In genomic region chr13:23506819-23507515, GRCm38 (mm10) we compare ENCODE assay signal across 12 mouse cellular contexts. TPM values are rescaled to one million over a fixed set of nuclear protein-coding genes. Genes with fewer than 3 reads are reported as not detected.
DNase-seq lines count a peak whose midpoint lies in the region; ATAC-seq and TF ChIP-seq lines count a peak whose summit lies in the region.
"Had no signal": no experiment of that assay in that cellular context is flagged by ENCODE, and none has a peak within 500 bp of the region (broad histone marks: within the 10 kb centered on the region; RNA-seq: fewer than 3 reads in every experiment).

No protein-coding gene starts in this region.

- H3K4me2 ChIP-seq in heart, embryonic 12.5 days, result peak overlapping the region; percentile 79
- peak overlapping the region; percentile 55; the same call in 1 of the 2 replicates for H3K4me2 ChIP-seq in embryonic facial prominence, embryonic 12.5 days (replicated peaks)
- H3K4me2 ChIP-seq in liver, embryonic 13.5 days, result peak overlapping the region; percentile 81

- no peak for DNase-seq in heart, adult 9 months (ENCODE audit: low spot score in 2 of 2)
- DNase-seq in liver, embryonic 13.5 days, result peak; percentile 71
- no peak for DNase-seq in Muller cell, postnatal 12 days (ENCODE audit: inconsistent ontology term)
- no peak for DNase-seq in layer of hippocampus, adult 18-20 months (ENCODE audit: low spot score in 2 of 2)
- DNase-seq in layer of hippocampus, postnatal 14 days (ENCODE audit: low spot score in 2 of 2), result no peak
- DNase-seq: cerebellum, adult 11 months had no signal

- no peaks in the 10 kb centered on the region for H3K9me3 ChIP-seq in heart, embryonic 12.5 days (replicated peaks)
- no peaks in the 10 kb centered on the region for H3K9me3 ChIP-seq in E14TG2a.4 (ENCODE audit: low read length)
- no peaks in the 10 kb centered on the region for H3K9me3 ChIP-seq in embryonic facial prominence, embryonic 12.5 days
- no peaks in the 10 kb centered on the region for H3K9me3 ChIP-seq in liver, embryonic 13.5 days (replicated peaks)

- peak overlapping the region; percentile 50 for H3K4me3 ChIP-seq in heart, embryonic 12.5 days
- peak overlapping the region; percentile 80 for H3K4me3 ChIP-seq in E14TG2a.4 (replicated peaks; ENCODE audit: low read length)
- peak overlapping the region; percentile 29; the same call in 1 of the 2 replicates for H3K4me3 ChIP-seq in embryonic facial prominence, embryonic 12.5 days
- peak overlapping the region; percentile 59 for H3K4me3 ChIP-seq in liver, embryonic 13.5 days (replicated peaks)

- TF ChIP-seq CTCF in E14TG2a.4 (conservative IDR thresholded peaks at IDR 0.05; ENCODE audit: low read length), result no peak

- WGBS in heart, embryonic 12.5 days, result 15% methylated on average over 14 of the region's 14 CpGs
- WGBS in embryonic facial prominence, embryonic 12.5 days, result 14% methylated on average over 14 of the region's 14 CpGs
- WGBS in liver, embryonic 13.5 days (ENCODE audit: insufficient replicate concordance), result 7% methylated on average over 14 of the region's 14 CpGs

- no peak overlapping the region for H3K27ac ChIP-seq in heart, embryonic 12.5 days (ENCODE audit: poor library complexity, severe bottlenecking)
- no peak overlapping the region for H3K27ac ChIP-seq in embryonic facial prominence, embryonic 12.5 days
- H3K27ac ChIP-seq in liver, embryonic 13.5 days, result peak overlapping the region; percentile 68

- no peak for ATAC-seq in heart, embryonic 12.5 days (ENCODE audit: insufficient number of reproducible peaks, low FRiP score)
- ATAC-seq in embryonic facial prominence, embryonic 12.5 days (ENCODE audit: insufficient number of reproducible peaks, insufficient read depth, low FRiP score, low TSS enrichment), result no peak
- peak; percentile 58 for ATAC-seq in liver, embryonic 13.5 days (ENCODE audit: low read depth)
- ATAC-seq: Patski had no signal

- H3K36me3 ChIP-seq in heart, embryonic 12.5 days, result no peaks in the 10 kb centered on the region
- H3K36me3 ChIP-seq in E14TG2a.4 (ENCODE audit: insufficient read depth, low read length), result no peaks in the 10 kb centered on the region
- no peaks in the 10 kb centered on the region for H3K36me3 ChIP-seq in embryonic facial prominence, embryonic 12.5 days
- H3K36me3 ChIP-seq in liver, embryonic 13.5 days, result no peaks in the 10 kb centered on the region

- peaks cover 37% of the 10 kb centered on the region for H3K4me1 ChIP-seq in heart, embryonic 12.5 days (replicated peaks)
- peaks cover 67% of the 10 kb centered on the region for H3K4me1 ChIP-seq in E14TG2a.4 (replicated peaks; ENCODE audit: low read depth, low read length)
- peaks cover 14% of the 10 kb centered on the region; the same call in 1 of the 2 replicates for H3K4me1 ChIP-seq in embryonic facial prominence, embryonic 12.5 days
- peaks cover 66% of the 10 kb centered on the region for H3K4me1 ChIP-seq in liver, embryonic 13.5 days (replicated peaks)

- no peaks in the 10 kb centered on the region for H3K27me3 ChIP-seq in heart, embryonic 12.5 days (replicated peaks)
- H3K27me3 ChIP-seq in E14TG2a.4 (ENCODE audit: insufficient read depth, low read length), result no peaks in the 10 kb centered on the region
- H3K27me3 ChIP-seq in embryonic facial prominence, embryonic 12.5 days, result no peaks in the 10 kb centered on the region
- no peaks in the 10 kb centered on the region for H3K27me3 ChIP-seq in liver, embryonic 13.5 days
- H3K27me3 ChIP-seq: Patski had no signal

- H3K9ac ChIP-seq in heart, embryonic 12.5 days, result no peak overlapping the region
- no peak overlapping the region for H3K9ac ChIP-seq in embryonic facial prominence, embryonic 12.5 days
- H3K9ac ChIP-seq in liver, embryonic 13.5 days, result peak overlapping the region; percentile 33

RNA-seq across cellular contexts. Expression of gene Btn2a2, which starts 18.3 kb away (rescaled TPM):
- polyA plus RNA-seq in heart, embryonic 12.5 days (2016; fragmentation: Nextera tagmentation; extraction: Ambion mirVana), result 0.45 and 0.58 TPM in 2 replicates
- polyA plus RNA-seq in embryonic facial prominence, embryonic 12.5 days (2016; fragmentation: Nextera tagmentation; extraction: Ambion mirVana), result 1.6 TPM in 2 replicates
- not detected in 2 replicates for polyA plus RNA-seq in liver, embryonic 13.5 days (2015; fragmentation: Nextera tagmentation; extraction: Ambion mirVana)
- 1 to 10 TPM in 1 of 2 experiments, under 1 TPM in 1; 0.91 to 1.4 TPM for total RNA-seq in layer of hippocampus, adult 18-20 months (2021)
- total RNA-seq in layer of hippocampus, postnatal 14 days (2021), result 1 to 10 TPM in 1 of 2 experiments, under 1 TPM in 1; 0.58 to 1.0 TPM
- total RNA-seq: liver, adult 2 months had no signal
- polyA plus RNA-seq: gonadal fat pad, adult 2 months; liver, adult 2 months had no signal

RNA-seq across cellular contexts. Expression of gene Hist1h4h, which starts 23.9 kb away (rescaled TPM):
- 4.4 and 5.2 TPM in 2 replicates for polyA plus RNA-seq in heart, embryonic 12.5 days (2016; fragmentation: Nextera tagmentation; extraction: Ambion mirVana)
- polyA plus RNA-seq in embryonic facial prominence, embryonic 12.5 days (2016; fragmentation: Nextera tagmentation; extraction: Ambion mirVana), result 6.2 and 6.8 TPM in 2 replicates
- polyA plus RNA-seq in liver, embryonic 13.5 days (2015; fragmentation: Nextera tagmentation; extraction: Ambion mirVana), result 3.8 and 5.9 TPM in 2 replicates
- total RNA-seq in layer of hippocampus, adult 18-20 months (2021), result 100 to 1,000 TPM; 331 to 357 TPM
- total RNA-seq in layer of hippocampus, postnatal 14 days (2021), result 100 to 1,000 TPM; 253 to 315 TPM

RNA-seq across cellular contexts. Expression of gene Hist1h2af, which starts 26.7 kb away (rescaled TPM):
- 2.7 and 7.0 TPM in 2 replicates for polyA plus RNA-seq in heart, embryonic 12.5 days (2016; fragmentation: Nextera tagmentation; extraction: Ambion mirVana)
- polyA plus RNA-seq in embryonic facial prominence, embryonic 12.5 days (2016; fragmentation: Nextera tagmentation; extraction: Ambion mirVana), result 10.7 and 15.5 TPM in 2 replicates
- 7.7 and 13.6 TPM in 2 replicates for polyA plus RNA-seq in liver, embryonic 13.5 days (2015; fragmentation: Nextera tagmentation; extraction: Ambion mirVana)
- total RNA-seq in layer of hippocampus, adult 18-20 months (2021), result 1 to 10 TPM in 1 of 2 experiments, not detected in 1; 3.0 TPM
- total RNA-seq in layer of hippocampus, postnatal 14 days (2021), result 10 to 100 TPM; 23.4 to 33.5 TPM

RNA-seq across cellular contexts. Expression of gene Hist1h3g, which starts 28.3 kb away (rescaled TPM):
- 3.9 and 4.0 TPM in 2 replicates for polyA plus RNA-seq in heart, embryonic 12.5 days (2016; fragmentation: Nextera tagmentation; extraction: Ambion mirVana)
- 7.8 and 11.8 TPM in 2 replicates for polyA plus RNA-seq in embryonic facial prominence, embryonic 12.5 days (2016; fragmentation: Nextera tagmentation; extraction: Ambion mirVana)
- polyA plus RNA-seq in liver, embryonic 13.5 days (2015; fragmentation: Nextera tagmentation; extraction: Ambion mirVana), result 10.3 and 17.1 TPM in 2 replicates
- 1 to 10 TPM; 2.1 to 4.9 TPM for total RNA-seq in layer of hippocampus, adult 18-20 months (2021)
- 10 to 100 TPM in 1 of 2 experiments, 1 to 10 TPM in 1; 3.7 to 12.5 TPM for total RNA-seq in layer of hippocampus, postnatal 14 days (2021)

RNA-seq across cellular contexts. Expression of gene Hist1h2bh, which starts 36.2 kb away (rescaled TPM):
- 0.26 and 0.28 TPM in 2 replicates for polyA plus RNA-seq in heart, embryonic 12.5 days (2016; fragmentation: Nextera tagmentation; extraction: Ambion mirVana)
- polyA plus RNA-seq in embryonic facial prominence, embryonic 12.5 days (2016; fragmentation: Nextera tagmentation; extraction: Ambion mirVana), result 1.3 and 1.5 TPM in 2 replicates
- polyA plus RNA-seq in liver, embryonic 13.5 days (2015; fragmentation: Nextera tagmentation; extraction: Ambion mirVana), result 1.7 TPM in 2 replicates
- total RNA-seq in layer of hippocampus, adult 18-20 months (2021), result under 1 TPM; 0.43 to 0.54 TPM
- 1 to 10 TPM; 1.2 to 1.9 TPM for total RNA-seq in layer of hippocampus, postnatal 14 days (2021)

Comparison
In these comparisons a context has a peak if more than half of its experiments do, and no peak if none do; other contexts are left out.
1. H3K4me3 ChIP-seq: peak in every context shown above with its lines; median percentile 80 in E14TG2a.4; 59 in liver, embryonic 13.5 days; 50 in heart, embryonic 12.5 days; 29 in embryonic facial prominence, embryonic 12.5 days.